Mouse (Mus musculus) lung, adult 2 months (tissue): ENCODE results near the gene Tmem82.

Experiments used
- CTCF ChIP-seq: fragments of 200-500 bp; IDR thresholded peaks from 2 replicates; pipeline ENCODE4 v1.5.1; 2011; ENCODE audit warnings: mild to moderate bottlenecking, low read length, control low read depth; ENCODE audit not compliant: insufficient read depth
- POLR2A ChIP-seq: fragments of 200-500 bp; IDR thresholded peaks from 2 replicates; pipeline ENCODE4 v1.6.1; 2011; ENCODE audit warnings: low read depth, mild to moderate bottlenecking, control low read depth, low read length, borderline replicate concordance; ENCODE audit errors: extremely low read depth

DNA sequence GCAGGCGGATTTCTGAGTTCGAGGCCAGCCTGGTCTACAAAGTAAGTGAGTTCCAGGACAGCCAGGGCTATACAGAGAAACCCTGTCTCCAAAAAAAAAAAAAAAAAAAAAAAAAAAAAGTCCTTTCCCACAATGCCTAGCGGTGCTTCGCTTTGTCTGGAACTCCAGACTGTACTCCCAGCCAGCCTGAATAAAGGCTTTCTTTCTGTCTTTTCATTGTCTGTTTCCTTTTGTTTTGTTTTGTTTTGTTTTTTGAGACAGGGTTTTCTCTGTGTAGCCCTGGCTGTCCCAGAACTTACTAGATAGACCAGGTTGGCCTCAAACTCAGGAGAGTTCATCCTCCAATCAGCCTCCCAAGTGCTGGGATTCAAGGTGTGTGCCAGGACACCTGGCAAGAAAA, 54.2 kb downstream of the Tmem82 start:
- TF ChIP-seq CTCF = no peak
- TF ChIP-seq POLR2A = no peak
